Mouse (Mus musculus) G1E (cell line): ENCODE data around the gene Fbxo46. TPM values are rescaled to one million over a fixed set of nuclear protein-coding genes. Genes with fewer than 3 reads are reported as not detected.

Experiments
- ATAC-seq: 2 replicates; pipeline ENCODE4 v1.8.0; 2016; ENCODE audit warnings: mild to moderate bottlenecking; ENCODE audit not compliant: insufficient number of reproducible peaks, poor library complexity, low FRiP score, severe bottlenecking; ENCODE audit errors: extremely low read depth
- DNase-seq: peaks from one replicate; pipeline ENCODE4 v3.0.0; 2012; ENCODE audit warnings: low spot score
- H3K27me3 ChIP-seq: 2 replicates; pipeline ENCODE4 v1.6.1; 2012; ENCODE audit warnings: mild to moderate bottlenecking, low read length, inconsistent platforms; ENCODE audit not compliant: insufficient read depth
- H3K36me3 ChIP-seq: replicated peaks from 2 replicates; pipeline ENCODE3; 2012; ENCODE audit warnings: mild to moderate bottlenecking, inconsistent platforms
- H3K4me1 ChIP-seq: 2 replicates; pipeline ENCODE4 v1.6.1; 2012; ENCODE audit warnings: low read depth, low read length, inconsistent platforms, mixed read lengths; ENCODE audit not compliant: insufficient read depth
- H3K4me3 ChIP-seq: 2 replicates; pipeline ENCODE4 v1.5.1; 2012; ENCODE audit warnings: low read depth, mild to moderate bottlenecking, inconsistent platforms, low read length, moderate library complexity, mixed read lengths
- H3K9me3 ChIP-seq: replicated peaks from 2 replicates; pipeline ENCODE4 v1.6.1; 2012; ENCODE audit warnings: inconsistent platforms
- CTCF ChIP-seq: IDR thresholded peaks from 2 replicates; pipeline ENCODE4 v1.5.1; 2012; ENCODE audit warnings: low read depth, low read length, inconsistent platforms, mixed read lengths
- GATA1 ChIP-seq: IDR thresholded peaks from 2 replicates; pipeline ENCODE4 v1.6.1; 2012; ENCODE audit warnings: borderline replicate concordance, low read length, inconsistent platforms, mixed read lengths
- GATA2 ChIP-seq: IDR thresholded peaks from 2 replicates; pipeline ENCODE4 v1.6.1; 2012; ENCODE audit warnings: low read depth, low read length, inconsistent platforms, borderline replicate concordance
- POLR2AphosphoS5 ChIP-seq: IDR thresholded peaks from 2 replicates; pipeline ENCODE4 v1.6.1; 2012; ENCODE audit warnings: low read depth, low read length, inconsistent platforms; ENCODE audit not compliant: insufficient replicate concordance
- TAL1 ChIP-seq: conservative IDR thresholded peaks from 2 replicates; pipeline ENCODE4 v1.6.1; 2012; ENCODE audit warnings: low read depth, low read length, inconsistent platforms, mixed read lengths
- polyA plus RNA-seq: library from polyadenylated mRNA; stranded (reverse); fragments of >175 nt; gene quantifications from 2 replicates; pipeline ENCODE4 v1.2.3, GENCODE M21; 2012
- total RNA-seq, 2 experiments: library from RNA; stranded (forward) in 1 of 2; stranded (reverse) in 1 of 2; fragments of 200-1000 nt in 1 of 2; fragments of >200 nt in 1 of 2; fragmentation: Nextera tagmentation in 1 of 2; gene quantifications; 2 replicates each; pipeline ENCODE4 v1.2.3; 2014 to 2017

Fbxo46 gene
- total and polyA plus RNA-seq, 3 experiments, result 3.3 to 27.8 (median 7.2) TPM

DNA sequence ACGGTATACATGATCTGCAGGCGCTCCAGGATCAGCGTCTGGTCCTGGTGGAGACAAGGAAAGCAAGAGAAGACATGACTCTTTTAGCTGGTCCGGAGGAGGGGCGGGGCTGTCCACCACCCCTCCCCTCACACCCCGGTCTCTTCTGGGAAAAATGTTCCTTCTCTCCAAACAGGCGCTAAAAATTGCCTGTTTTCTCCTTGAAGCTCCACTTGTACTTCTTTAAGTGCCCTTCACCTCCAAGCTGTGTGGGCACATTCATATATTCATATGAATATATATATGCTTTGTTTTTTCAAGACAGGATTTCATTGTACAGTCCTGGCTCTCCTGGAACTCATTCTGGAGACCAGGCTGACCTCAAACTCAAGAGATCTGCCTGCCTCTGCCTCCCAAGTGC is 43.3 kb downstream of the Fbxo46 start:
- peaks cover 51% of the 10 kb centered on the region for H3K4me1 ChIP-seq
- H3K27me3 ChIP-seq, result peaks cover 30% of the 10 kb centered on the region
- no peak for DNase-seq
- no peak overlapping the region for H3K4me3 ChIP-seq
- H3K9me3 ChIP-seq, result no peaks in the 10 kb centered on the region
- peaks cover 38% of the 10 kb centered on the region for H3K36me3 ChIP-seq
- no peak for TF ChIP-seq CTCF
- TF ChIP-seq GATA2, result no peak
- TF ChIP-seq POLR2AphosphoS5, result no peak
- TF ChIP-seq GATA1, result no peak
- TF ChIP-seq TAL1, result no peak
- no peak for ATAC-seq

GRCm38 (mm10) chr7:19163752-19164151 is 44.1 kb downstream of the Fbxo46 start:
- peaks cover 38% of the 10 kb centered on the region for H3K27me3 ChIP-seq
- peaks cover 56% of the 10 kb centered on the region for H3K4me1 ChIP-seq
- no peak for DNase-seq
- no peak for TF ChIP-seq POLR2AphosphoS5
- TF ChIP-seq CTCF, result no peak
- TF ChIP-seq GATA1, result no peak
- no peak for TF ChIP-seq TAL1
- no peak for TF ChIP-seq GATA2
- peaks cover 32% of the 10 kb centered on the region for H3K36me3 ChIP-seq
- no peak for ATAC-seq
- H3K4me3 ChIP-seq, result no peak overlapping the region; the same call in 1 of the 2 replicates
- H3K9me3 ChIP-seq, result no peaks in the 10 kb centered on the region

GRCm38 (mm10) chr7:19164189-19164588 is 44.5 kb downstream of the Fbxo46 start:
- H3K27me3 ChIP-seq, result peaks cover 39% of the 10 kb centered on the region
- H3K4me1 ChIP-seq, result peaks cover 55% of the 10 kb centered on the region

DNA sequence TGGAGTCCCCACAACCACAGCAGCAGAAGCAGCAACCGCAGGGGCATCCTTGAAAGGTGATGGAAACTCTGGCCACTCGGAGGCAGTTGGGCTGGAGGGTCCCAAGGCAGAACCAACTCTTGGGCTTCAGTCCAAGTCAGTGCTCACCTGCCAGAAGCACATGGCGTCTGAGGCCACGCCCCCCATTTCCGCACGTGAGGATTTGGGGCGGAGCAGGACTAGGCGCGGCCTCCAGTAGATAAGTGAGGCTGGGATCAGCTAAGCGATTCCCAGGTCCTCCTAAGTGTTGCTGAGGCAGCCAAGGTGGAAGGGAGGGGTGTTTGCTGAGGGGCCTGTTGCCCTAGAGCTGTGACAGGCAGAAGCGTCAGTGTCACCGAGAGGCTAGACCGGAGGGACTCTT is 45.3 kb downstream of the Fbxo46 start:
- Histone ChIP-seq H3K9me3 (no peaks in the 10 kb centered on the region), H3K4me1 (peaks cover 51% of the 10 kb centered on the region), H3K27me3 (peaks cover 47% of the 10 kb centered on the region), H3K4me3 (peak overlapping the region; percentile 61; the same call in 1 of the 2 replicates), H3K36me3 (peaks cover 21% of the 10 kb centered on the region)
- no peak for ATAC-seq
- no peak for DNase-seq
- no peak for TF ChIP-seq GATA2
- TF ChIP-seq TAL1, result no peak
- TF ChIP-seq CTCF, result no peak
- no peak for TF ChIP-seq GATA1
- no peak for TF ChIP-seq POLR2AphosphoS5

More at GRCm38 (mm10) chr7:19164189-19164588, 44.5 kb downstream of the Fbxo46 start:
- no peaks in the 10 kb centered on the region for H3K9me3 ChIP-seq
- ATAC-seq, result 0 out of 2 replicates have a peak, but pooled peaks have one; percentile 40
- TF ChIP-seq GATA2 (no peak), TAL1 (no peak), GATA1 (no peak), CTCF (no peak), POLR2AphosphoS5 (no peak)
- no peak overlapping the region; the same call in 1 of the 2 replicates for H3K4me3 ChIP-seq
- no peak for DNase-seq
- H3K36me3 ChIP-seq, result peaks cover 29% of the 10 kb centered on the region

DNA sequence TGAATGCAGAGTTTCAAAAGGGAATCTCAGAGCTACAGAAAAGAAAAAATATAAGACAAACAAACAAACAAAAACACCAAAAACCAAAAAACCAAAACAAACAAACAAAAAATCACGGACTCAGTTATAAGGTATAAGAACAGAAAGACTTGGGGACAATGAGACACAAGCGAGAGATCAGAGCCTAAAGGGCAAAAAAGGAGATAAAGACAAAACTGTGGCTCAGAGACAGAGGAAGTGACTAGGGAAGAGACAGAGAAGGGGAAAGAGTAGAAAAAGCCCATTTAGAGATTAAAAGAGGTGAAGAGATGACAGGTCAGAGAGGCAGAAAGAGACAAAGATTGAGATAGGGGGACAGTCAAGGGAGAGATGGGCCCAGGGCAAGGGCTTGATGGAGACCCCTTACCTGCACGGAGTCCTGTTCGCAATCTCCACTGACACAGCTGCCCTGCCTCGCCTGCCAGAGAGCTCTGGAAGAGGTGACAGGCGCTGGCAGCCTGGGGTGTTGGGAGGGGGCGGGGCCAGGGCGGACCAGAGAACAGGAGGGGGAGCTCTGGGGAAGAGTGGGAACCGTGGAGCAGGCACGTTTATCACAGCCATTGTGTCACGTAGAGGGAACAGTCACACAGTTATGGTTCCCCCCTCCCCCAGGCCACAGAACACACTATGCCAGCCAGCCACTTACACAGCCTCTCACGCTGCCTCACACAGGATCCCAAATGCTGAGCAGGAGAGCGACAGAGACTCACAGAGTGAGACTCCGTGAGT is 46.2 kb downstream of the Fbxo46 start, which contains the start of gene Gipr:
Gipr (minus strand) TSS at position 472 of the 768 bp plus-strand sequence.
- peaks cover 52% of the 10 kb centered on the region for H3K27me3 ChIP-seq
- DNase-seq (peak; percentile 66), ATAC-seq (no peak)
- no peaks in the 10 kb centered on the region for H3K9me3 ChIP-seq
- peaks cover 43% of the 10 kb centered on the region for H3K4me1 ChIP-seq
- H3K36me3 ChIP-seq, result peaks cover 16% of the 10 kb centered on the region
- peak within 1 kb of the TSS; percentile 63; the same call in 1 of the 2 replicates for H3K4me3 ChIP-seq
- no peak for TF ChIP-seq GATA1
- no peak for TF ChIP-seq TAL1

DNA sequence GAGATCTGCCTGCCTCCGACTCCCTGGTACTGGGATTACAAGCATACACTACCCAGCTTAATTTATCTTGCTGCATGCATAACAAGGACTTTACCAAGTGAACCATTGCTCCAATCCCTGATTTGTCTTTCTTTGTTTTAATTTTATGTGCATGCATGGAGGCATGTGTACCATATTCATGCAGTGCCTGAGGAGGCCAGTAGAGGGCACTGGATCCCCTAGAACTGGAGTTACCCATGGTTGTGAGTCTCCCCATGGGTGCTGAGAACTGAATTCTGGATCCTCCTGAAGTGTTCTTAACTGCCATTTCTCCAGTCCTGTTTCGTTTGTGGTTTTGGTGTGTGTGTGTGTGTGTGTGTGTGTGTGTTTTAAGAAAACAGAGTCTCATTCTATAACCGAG is 47.3 kb downstream of the Fbxo46 start:
- no peak for TF ChIP-seq TAL1
- TF ChIP-seq GATA1, result no peak
- TF ChIP-seq POLR2AphosphoS5, result no peak
- TF ChIP-seq GATA2, result no peak
- no peak for TF ChIP-seq CTCF
- H3K27me3 ChIP-seq, result peaks cover 55% of the 10 kb centered on the region
- no peaks in the 10 kb centered on the region for H3K9me3 ChIP-seq
- no peak for ATAC-seq
- DNase-seq, result no peak
- H3K4me1 ChIP-seq, result peaks cover 48% of the 10 kb centered on the region
- no peak overlapping the region for H3K4me3 ChIP-seq
- H3K36me3 ChIP-seq, result peaks cover 16% of the 10 kb centered on the region
